Mouse (Mus musculus): ENCODE data around the gene Syncrip.
"Not testable (repeated sequence)": the region's sequence is repeated elsewhere in the genome, so short reads cannot be mapped to it uniquely, and the experiment has no call there.

Gene Syncrip

DNA sequence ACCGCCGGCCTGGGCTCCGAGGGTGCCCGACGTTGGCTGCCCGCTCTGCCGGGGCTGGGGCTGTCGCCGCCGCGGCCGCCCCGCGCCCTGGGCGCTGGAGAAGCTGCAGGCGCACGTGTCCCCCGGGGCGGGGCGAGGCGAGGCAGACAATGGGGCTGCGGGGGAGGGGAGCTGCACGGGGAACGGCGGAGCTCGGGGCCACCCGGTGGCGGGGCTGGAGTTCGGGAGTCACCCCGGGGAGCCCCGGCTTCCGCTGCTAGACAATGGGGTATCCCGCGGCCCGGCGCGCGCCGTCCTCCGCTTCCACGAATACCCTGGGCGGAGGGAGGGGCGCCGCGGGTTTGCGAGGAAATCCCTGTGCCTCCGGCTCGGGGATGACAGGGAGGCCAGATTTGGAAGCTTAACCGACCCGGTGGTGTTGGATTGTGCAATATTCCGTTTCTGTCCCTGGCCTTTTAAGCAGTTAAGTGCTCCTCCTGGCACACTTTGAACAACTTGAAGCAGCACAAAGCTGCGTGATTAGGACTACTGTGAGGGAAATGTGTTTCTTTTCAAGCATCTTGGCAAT is 539 bp upstream of the Syncrip start:
- DNase-seq (ENCODE audit: low read depth, low spot score): peak; percentile 88

DNA sequence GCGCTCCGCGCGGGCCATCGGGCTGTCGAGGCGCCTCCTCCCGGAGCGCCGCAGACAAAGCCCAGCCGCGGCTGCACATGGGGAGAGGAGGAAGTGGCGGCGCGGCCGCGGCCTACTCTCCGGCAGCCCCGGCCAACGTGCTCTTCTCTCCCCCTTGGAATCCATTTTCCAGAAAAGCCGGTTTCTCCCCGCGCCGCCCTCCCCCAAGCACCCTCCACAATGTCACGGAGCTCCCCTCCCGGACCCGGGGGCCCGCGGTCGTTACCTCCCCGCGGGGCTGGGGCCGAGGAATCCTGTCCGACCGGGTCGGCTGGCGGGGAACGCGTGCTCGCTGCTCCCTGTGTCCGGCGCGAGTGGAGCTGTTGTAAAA is 598 bp downstream of the Syncrip start:
- peak; percentile 67 for DNase-seq (ENCODE audit: low read depth, low spot score)

DNA sequence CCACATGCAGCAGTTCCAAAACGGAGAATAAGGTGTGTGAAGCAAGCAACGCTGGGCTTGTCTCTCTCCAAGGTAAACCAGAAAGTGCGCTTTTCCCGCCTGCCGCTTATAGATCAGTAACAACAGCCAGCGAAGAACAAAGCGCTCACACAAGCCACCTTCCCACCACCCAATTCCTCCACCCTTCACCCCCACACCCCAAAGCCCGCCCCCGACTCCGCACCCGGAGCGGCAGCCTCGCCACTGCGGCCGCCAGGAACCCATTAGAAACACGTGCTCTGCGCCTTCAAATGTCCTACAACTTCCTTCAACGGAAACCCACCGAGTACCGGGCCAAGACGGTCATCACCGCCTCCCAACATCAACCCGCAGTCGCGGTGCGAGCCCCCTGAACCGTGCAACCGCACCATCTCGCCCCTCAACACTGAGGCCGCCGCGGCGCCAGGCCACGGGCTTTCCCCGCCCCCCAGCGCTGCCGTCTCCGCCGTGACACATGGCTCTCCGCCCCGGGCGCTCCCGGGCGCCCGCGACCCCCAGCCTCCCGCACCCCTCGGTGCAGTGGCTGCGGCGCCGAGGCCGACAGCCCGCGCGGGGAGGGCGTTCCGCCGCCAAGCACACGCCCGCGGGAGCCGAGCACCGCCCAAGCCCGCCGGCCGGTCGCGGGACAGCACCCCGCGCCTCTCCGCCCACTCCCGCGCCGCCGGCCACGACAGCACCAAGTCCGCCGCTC is 1.1 kb downstream of the Syncrip start:
- peak; percentile 64 for DNase-seq (ENCODE audit: low read depth, low spot score)

DNA sequence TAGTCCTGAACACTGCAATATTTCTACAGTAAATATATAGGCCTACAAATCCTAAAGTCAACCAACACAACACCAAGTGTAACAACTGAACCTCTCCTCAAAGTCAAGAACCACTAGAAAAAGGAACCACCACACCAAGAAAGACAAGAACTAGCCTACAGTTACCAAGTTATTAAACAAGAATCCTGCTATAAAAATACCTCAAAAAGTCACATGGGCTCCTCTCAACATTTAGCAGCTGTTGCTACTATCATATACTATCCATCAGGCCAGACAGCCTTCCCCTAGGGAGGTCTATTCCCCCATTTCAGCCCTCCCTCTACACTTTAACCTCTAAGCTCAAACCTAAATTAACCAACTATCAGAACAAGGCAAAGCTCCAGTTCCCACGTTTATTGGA is 2.3 kb downstream of the Syncrip start:
- no peak for DNase-seq (ENCODE audit: low read depth, low spot score)

DNA sequence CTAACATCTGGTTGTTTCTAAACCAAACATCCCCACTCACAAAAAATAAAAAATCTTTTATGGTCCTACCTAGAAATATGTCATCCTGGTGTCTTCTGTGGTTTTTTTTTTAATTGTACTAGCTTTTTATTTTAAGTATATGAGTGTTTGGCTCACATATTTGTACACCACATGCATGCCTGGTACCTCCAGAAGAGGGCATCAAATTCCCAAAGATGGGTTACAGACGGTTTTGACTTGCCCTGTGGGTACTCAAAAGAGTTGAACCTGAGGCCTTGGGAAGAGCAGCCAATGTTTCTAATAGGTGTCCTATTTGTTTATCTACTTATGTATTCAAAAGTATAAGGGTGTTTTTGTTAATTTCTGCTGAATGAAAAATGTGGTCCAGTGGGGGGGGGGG is 6.2 kb downstream of the Syncrip start:
- peak; percentile 51 for DNase-seq (ENCODE audit: low read depth, low spot score)

DNA sequence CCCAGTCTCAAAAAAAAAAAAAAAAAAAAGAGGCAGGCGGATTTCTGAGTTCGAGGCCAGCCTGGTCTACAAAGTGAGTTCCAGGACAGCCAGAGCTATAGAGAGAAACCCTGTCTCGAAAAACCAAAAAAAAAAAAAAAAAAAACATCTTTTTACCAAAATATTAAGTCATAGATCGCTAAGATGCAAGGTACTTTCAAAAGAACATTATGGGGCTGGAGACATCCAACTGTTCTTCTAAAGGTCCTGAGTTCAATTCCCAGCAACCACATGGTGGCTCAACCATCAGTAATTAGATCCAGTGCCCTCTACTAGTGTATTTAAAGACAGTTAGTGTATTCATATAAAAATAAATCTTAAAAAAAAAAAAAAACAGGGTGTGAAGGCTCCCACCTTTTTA is 21.4 kb downstream of the Syncrip start:
- not testable (repeated sequence) for DNase-seq (ENCODE audit: low read depth, low spot score)

DNA sequence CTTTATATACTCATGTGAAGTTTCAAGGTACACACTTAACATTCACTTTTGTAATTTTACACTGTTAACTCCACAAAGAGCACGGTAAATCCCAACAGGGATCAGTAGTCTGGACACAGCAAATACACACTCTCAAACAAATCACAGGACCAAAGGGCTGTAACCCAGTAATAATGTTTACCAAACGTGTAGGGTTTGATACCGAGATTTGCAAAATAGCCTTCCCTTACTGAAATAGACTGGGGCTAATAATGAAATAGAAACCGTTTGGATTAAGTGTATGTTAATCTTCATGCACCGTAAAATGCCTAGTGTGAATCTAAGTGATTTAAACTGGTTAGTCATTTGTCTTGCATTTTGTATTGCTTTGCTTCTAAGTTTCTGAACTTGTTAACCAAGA is 42.4 kb downstream of the Syncrip start:
- no peak for DNase-seq (ENCODE audit: low read depth, low spot score)

DNA sequence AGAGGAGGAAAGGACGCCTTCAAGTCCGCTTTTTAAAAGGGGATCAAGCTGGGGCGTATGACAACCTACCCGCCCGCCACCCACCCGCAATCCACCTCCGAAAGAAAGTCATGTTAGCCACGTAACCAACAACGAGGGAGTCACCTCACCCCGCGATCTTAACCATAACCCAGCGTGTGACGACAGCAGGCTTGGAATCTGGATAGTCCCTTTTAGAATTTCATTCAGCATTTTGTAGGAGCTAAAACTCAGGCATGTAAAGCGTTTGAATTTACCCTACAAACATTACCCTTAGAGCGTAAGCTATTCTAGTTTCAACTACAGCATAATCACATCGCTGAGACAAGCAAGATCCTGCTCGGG is 43.2 kb downstream of the Syncrip start:
- no peak for DNase-seq (ENCODE audit: low read depth, low spot score)

DNA sequence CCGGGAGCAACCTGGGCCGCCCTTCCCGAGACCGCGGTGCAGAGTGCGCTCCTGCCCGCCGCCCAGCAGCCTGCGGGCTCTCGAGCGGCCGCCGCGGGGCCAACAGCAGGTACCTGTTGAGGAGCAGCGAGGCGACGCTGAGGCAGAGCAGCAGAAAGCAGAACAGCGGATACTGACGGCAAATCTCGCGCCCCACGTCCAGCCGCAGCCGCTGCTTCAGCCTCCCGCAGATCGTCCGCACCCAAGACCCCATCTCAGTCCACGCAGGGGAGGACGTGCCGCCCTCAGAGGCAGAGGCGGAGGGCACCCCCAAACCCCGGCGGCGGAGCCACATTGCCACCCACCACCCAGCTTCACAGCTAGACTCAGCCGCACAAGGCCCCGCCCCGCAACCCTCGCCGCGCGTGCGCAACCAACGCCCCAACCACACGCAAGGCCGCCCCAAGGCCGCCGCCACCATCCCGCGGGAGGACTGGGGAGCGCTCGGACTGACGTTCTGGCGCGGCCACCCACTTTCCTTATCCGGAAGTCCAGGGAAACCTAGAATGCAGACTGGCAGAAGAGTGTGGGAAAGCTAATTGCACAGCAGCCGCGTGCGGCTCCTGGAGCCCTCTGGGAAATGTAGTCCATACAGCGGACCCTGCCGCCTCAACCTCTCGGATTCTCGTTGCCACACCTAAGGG is 43.7 kb downstream of the Syncrip start, which contains the start of gene Snx14:
Snx14 (minus strand) TSS at position 404 of the 683 bp plus-strand sequence.
- DNase-seq (ENCODE audit: low read depth, low spot score): peak; percentile 95

DNA sequence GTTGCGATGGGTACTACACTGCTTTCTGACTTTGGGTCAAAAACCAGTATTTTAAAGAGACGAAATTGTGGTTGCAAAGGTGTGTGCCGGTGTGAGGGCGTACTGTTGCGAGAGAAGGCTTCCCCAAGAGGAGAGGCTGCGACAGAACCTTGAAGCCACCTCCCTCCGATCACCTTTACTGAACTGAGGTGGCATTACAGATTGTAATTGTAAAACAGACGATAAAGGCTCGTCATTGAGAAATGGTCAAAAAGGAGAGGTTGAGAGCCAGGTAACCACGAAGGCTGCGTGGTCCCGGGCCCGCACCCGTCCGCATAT is 44.2 kb downstream of the Syncrip start:
- no peak for DNase-seq (ENCODE audit: low read depth, low spot score)

DNA sequence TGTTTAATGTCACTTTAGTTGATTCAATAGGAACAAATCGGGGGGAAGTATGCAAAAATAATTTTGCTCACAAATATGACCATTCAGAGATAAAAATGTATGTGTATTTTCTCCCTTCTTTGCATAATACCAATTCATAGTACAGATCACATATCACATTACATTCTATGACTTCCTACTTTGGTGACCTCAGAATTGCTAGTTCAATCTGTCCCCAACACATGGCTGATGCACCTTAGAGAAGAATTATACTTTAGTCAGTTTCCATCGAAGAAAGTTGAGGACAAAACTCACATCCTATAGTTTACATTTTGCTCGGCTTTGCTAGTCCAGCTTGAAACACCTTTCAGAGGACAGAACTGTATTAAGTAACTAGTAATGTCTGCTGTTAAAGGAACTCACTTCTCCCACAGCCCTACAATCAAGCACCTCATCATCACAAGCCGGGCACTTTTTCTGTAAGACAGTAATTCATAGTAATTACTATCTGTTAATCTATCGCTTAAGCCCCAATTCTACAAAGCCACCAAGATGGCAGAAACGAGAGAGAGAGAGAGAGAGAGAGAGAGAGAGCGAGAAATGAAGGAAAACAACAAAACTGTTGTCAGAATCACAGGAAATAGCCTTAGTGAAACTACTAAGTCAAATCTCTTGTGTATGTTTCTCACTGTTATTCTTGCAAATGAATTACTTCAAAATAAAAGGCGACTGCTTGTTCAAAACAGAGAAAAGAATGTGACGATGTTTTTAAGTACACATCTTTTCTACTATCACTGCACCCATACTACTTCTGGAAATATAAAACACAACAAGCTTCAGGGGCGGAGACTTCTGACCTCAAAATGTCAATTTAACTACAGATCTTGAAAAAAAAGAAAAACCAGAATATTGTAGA is 44.8 kb downstream of the Syncrip start:
- DNase-seq (ENCODE audit: low read depth, low spot score): peak; percentile 35

DNA sequence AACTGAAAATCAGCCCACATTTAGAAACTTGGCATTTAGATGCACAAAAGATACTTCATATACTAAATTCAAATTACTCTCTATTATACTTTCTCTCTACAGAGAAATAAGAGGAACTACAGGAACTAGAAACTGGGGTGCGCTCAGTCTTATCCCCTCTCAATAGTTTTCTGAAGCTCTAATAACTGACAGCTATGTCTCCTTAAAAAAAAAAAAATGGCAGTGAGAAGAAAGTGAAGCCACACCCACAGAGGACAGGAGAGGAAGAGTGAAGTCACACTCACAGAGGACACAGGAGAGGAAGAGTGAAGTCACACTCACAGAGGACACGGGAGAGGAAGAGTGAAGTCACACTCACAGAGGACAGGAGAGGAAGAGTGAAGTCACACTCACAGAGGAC is 58.0 kb downstream of the Syncrip start:
- DNase-seq (ENCODE audit: low read depth, low spot score): no peak

DNA sequence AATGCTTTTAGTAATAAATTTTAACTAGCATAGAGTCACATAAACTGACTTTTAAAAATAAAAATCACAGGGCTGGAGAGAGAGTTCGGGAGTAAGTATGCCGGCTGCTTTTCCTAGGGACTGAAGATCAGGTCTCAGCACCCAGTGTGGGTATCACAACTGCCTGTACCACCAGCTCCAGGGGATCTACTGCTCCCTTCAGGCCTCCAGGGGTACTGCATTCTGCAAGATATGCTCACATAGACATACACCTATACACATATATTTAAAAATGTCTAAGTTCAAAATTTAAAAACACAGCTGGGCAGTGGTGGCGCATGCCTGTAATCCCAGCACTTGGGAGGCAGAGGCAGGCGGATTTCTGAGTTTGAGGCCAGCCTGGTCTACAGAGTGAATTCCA is 59.9 kb downstream of the Syncrip start:
- no peak for DNase-seq (ENCODE audit: low read depth, low spot score)

DNA sequence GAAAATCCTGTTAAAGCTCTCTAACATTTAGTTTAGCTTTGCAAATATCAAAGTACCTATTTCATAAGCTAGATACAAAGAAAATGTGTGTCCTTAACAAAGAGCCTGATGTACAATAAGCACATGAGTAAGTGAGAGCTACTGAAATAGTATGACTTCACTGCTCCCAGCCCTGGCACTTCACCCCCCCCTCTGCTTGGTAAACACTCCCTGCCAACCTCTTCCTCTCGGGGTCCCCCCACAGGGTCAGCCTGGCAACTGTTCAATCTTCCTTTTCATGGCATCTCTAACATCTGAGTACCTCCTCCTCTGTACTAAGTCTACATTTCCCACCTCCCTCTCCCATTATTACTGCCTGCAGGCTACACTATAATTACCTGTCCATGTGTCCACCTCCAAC is 65.6 kb downstream of the Syncrip start:
- DNase-seq (ENCODE audit: low read depth, low spot score): no peak

DNA sequence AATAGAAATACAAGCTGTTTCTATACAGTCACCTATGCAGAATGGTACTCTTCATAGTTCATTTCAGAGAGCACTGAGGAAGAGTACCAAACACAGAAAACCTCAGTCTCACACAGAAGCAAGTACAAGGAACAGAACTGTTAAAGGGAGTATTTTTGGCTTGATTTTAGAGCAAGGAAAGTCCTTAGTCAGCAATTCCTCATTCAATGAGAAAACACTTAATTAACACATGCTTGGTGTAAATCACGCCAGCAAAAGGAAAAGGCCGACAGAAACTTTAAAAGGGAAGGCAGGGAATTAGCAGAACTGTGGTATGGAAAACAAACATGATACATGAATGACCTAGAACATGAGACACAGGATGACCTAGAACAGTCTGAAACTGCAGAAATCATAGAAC is 72.4 kb downstream of the Syncrip start:
- no peak for DNase-seq (ENCODE audit: low read depth, low spot score)

DNA sequence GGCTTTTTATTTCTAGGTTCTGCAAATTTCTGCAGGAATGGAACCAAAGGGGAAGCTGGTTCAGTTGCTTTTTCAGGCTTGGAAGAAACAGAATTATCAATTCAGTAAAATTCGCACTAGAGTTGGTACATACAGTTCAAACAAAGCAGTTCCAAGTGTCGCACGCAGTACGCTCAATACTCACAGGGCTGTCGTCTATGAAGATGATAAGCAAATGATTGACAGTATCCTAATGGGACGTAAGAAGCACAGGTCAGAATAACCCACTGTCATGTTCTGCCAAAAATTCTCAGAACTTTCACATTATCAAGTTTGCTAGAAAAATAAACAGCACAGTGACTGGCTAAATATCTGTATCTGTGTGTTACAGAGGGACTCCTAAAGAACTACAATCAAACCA is 77.9 kb downstream of the Syncrip start:
- DNase-seq (ENCODE audit: low read depth, low spot score): no peak

DNA sequence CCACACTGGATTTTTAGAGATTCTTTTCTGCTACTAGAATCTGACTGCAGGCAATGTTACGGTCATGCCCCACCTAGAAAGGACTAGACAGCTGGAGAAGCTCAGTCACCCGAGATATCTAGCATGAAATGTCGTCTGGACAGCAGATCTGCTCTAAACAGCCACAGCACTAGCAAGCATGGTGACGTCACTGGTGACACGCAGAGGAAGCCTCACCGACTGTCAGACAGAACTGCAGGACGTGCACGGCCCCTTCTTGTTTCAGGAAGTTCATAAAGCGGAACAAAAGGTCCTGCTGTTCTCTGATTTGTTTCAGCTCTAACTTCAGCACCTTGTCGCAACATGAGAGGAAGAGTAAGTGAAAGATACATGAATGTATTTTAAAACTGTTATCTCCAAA is 78.3 kb downstream of the Syncrip start:
- DNase-seq (ENCODE audit: low read depth, low spot score): peak; percentile 52

DNA sequence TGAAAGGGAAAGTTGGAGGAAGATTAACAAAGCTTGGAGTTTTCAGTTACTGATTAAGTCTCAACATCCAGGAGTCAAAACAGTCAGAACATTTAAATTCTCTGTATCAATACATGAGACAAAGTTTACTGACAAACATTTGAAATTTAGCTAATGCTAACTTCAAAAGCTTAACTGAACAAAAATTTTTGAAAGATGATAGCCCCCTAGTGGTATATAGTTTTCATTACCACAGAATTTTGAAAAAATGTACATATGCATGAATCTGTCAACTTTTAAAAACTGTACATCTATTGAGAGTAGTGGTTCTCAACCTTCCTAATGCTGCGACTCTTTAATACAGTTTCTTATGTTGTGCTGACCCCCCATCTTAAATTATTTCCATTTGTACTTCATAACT is 83.9 kb downstream of the Syncrip start:
- DNase-seq (ENCODE audit: low read depth, low spot score): peak; percentile 34

Measured in CD4-positive, CD25-positive, alpha-beta regulatory T cell, adult 2 months (primary cell).